27 mouse cellular contexts compared by ENCODE assay signal in genomic region chr4:59420695-59421368, GRCm38 (mm10). TPM values are rescaled to one million over a fixed set of nuclear protein-coding genes. Genes with fewer than 3 reads are reported as not detected.
DNase-seq lines count a peak whose midpoint lies in the region; ATAC-seq and TF ChIP-seq lines count a peak whose summit lies in the region.
"Had no signal": no experiment of that assay in that cellular context is flagged by ENCODE, and none has a peak within 500 bp of the region (broad histone marks: within the 10 kb centered on the region; RNA-seq: fewer than 3 reads in every experiment).

No protein-coding gene starts in this region.

- no peak overlapping the region for H3K4me3 ChIP-seq in thymus, adult 2 months (ENCODE audit: control insufficient read depth, insufficient read depth, low read length)
- H3K4me3 ChIP-seq: embryonic facial prominence, embryonic 13.5 days; heart, embryonic 15.5 days; intestine, embryonic 15.5 days; limb, embryonic 13.5 days; liver, embryonic 12.5 days; midbrain, embryonic 12.5 days had no signal

- peak; percentile 51 for DNase-seq in heart, adult 11 months
- DNase-seq in heart, adult 9 months (ENCODE audit: low spot score in 2 of 2): no peak
- peak; percentile 19 for DNase-seq in thymus, postnatal 0 days (ENCODE audit: low spot score)
- no peak for DNase-seq in thymus, adult 2 months
- no peak for DNase-seq in cerebellum, postnatal 25 days
- no peak for DNase-seq in cerebellum, postnatal 4 days (ENCODE audit: low spot score in 2 of 2)
- DNase-seq: adrenal gland, adult 2 months; cerebellum, adult 11 months; cerebellum, adult 9-11 months; embryo, embryonic 11 days; gastrocnemius, postnatal 10 days; heart, postnatal 36 days; layer of hippocampus, adult 9-11 months; lung, adult 18-20 months; lung, postnatal 4 days; right cerebral cortex, postnatal 25 days; spleen, adult 18-20 months; thymus, postnatal 36 days had no signal

- peak; percentile 91 for ATAC-seq in megakaryocyte progenitor cell, adult 5-6 weeks (replicated peaks; ENCODE audit: poor library complexity)
- ATAC-seq: forebrain, embryonic 14.5 days; hindbrain, embryonic 16.5 days; liver, embryonic 12.5 days had no signal

- no peak for TF ChIP-seq CTCF in thymus, adult 2 months (IDR thresholded peaks at IDR 0.05; ENCODE audit: borderline replicate concordance, control insufficient read depth, extremely low read depth, insufficient read depth, low read length, poor library complexity)

- no peaks in the 10 kb centered on the region for H3K27me3 ChIP-seq in thymus, adult 2 months (ENCODE audit: control insufficient read depth, insufficient read depth, low read length)
- H3K27me3 ChIP-seq: embryonic facial prominence, embryonic 13.5 days; heart, embryonic 15.5 days; intestine, embryonic 15.5 days; limb, embryonic 13.5 days; liver, embryonic 12.5 days; midbrain, embryonic 12.5 days had no signal

- H3K4me1 ChIP-seq in thymus, adult 2 months (replicated peaks; ENCODE audit: control insufficient read depth, insufficient read depth, low read length): peaks cover 10% of the 10 kb centered on the region
- H3K4me1 ChIP-seq: embryonic facial prominence, embryonic 13.5 days; heart, embryonic 15.5 days; intestine, embryonic 15.5 days; liver, embryonic 12.5 days; midbrain, embryonic 12.5 days had no signal

- H3K27ac ChIP-seq in thymus, adult 2 months (ENCODE audit: control insufficient read depth, insufficient read depth, low read length): no peak overlapping the region
- H3K27ac ChIP-seq: embryonic facial prominence, embryonic 13.5 days; heart, embryonic 15.5 days; intestine, embryonic 15.5 days; limb, embryonic 13.5 days; liver, embryonic 12.5 days; midbrain, embryonic 12.5 days had no signal

- 22% methylated on average over 7 of the region's 7 CpGs for WGBS in thymus, adult 2 months

- no peak for TF ChIP-seq POLR2A in thymus, adult 2 months (IDR thresholded peaks at IDR 0.05; ENCODE audit: control insufficient read depth, extremely low read depth, insufficient read depth, low read length, poor library complexity)

- H3K36me3 ChIP-seq in thymus, adult 2 months (ENCODE audit: control insufficient read depth, insufficient read depth, low read length): no peaks in the 10 kb centered on the region
- H3K36me3 ChIP-seq: embryonic facial prominence, embryonic 13.5 days; heart, embryonic 15.5 days; intestine, embryonic 15.5 days; limb, embryonic 13.5 days; midbrain, embryonic 12.5 days had no signal

RNA-seq across cellular contexts. Expression of gene Susd1, which starts 17.6 kb away (rescaled TPM):
- polyA plus RNA-seq in thymus, postnatal 0 days (2015; fragmentation: Nextera tagmentation; extraction: Ambion mirVana): 8.4 and 11.4 TPM in 2 replicates
- polyA plus RNA-seq in thymus, adult 2 months (2012; rRNA removed): 21.6 and 22.0 TPM in 2 replicates
- total RNA-seq in megakaryocyte progenitor cell, adult 5-6 weeks (2015): 46.3 and 54.3 TPM in 2 replicates
- 92.2 and 105 TPM in 2 replicates for total RNA-seq in megakaryocyte progenitor cell, adult 5-6 weeks (2017)

Comparison
In these comparisons a context has a peak if more than half of its experiments do, and no peak if none do; other contexts are left out.
1. DNase-seq: peak in heart, adult 11 months (single experiment) and thymus, postnatal 0 days (single experiment); none in heart, adult 9 months (0 of 2), thymus, adult 2 months (single experiment), cerebellum, postnatal 25 days (0 of 2) and cerebellum, postnatal 4 days (0 of 2).